Mouse (Mus musculus): ENCODE data around the gene 3110021N24Rik. TPM values are rescaled to one million over a fixed set of nuclear protein-coding genes. Genes with fewer than 3 reads are reported as not detected.

Gene 3110021N24Rik
- total and polyA plus RNA-seq, 2 experiments from 2014 or later = 1.9 TPM; not detected in 1

GRCm38 (mm10) chr4:108825677-108826076 lies 106.2 kb downstream of the 3110021N24Rik start:
- H3K9me3 ChIP-seq (replicated peaks; ENCODE audit: control insufficient read depth, low read length) = no peaks in the 10 kb centered on the region
- no peak for TF ChIP-seq CTCF (IDR thresholded peaks at IDR 0.05; ENCODE audit: low read depth)
- no peak for TF ChIP-seq EP300 (IDR thresholded peaks at IDR 0.05; ENCODE audit: low read depth)
- H3K4me1 ChIP-seq (ENCODE audit: control insufficient read depth, insufficient read depth) = no peaks in the 10 kb centered on the region
- H3K27me3 ChIP-seq (ENCODE audit: control insufficient read depth, insufficient read depth, low read length) = no peaks in the 10 kb centered on the region
- ATAC-seq (ENCODE audit: insufficient read depth, low read depth) (no peak), DNase-seq (ENCODE audit: low spot score) (no peak)
- H3K4me2 ChIP-seq (ENCODE audit: low read depth, low read length) = no peak overlapping the region
- 90% methylated on average over 3 of the region's 3 CpGs for WGBS
- no peak overlapping the region for H3K9ac ChIP-seq (replicated peaks; ENCODE audit: low read depth, low read length)
- no peak overlapping the region for H3K4me3 ChIP-seq (ENCODE audit: low read depth, low read length)
- H3K27ac ChIP-seq (ENCODE audit: low read depth) = no peak overlapping the region
- peaks cover 73% of the 10 kb centered on the region for H3K36me3 ChIP-seq (replicated peaks; ENCODE audit: control insufficient read depth, insufficient read depth, low read length)

DNA sequence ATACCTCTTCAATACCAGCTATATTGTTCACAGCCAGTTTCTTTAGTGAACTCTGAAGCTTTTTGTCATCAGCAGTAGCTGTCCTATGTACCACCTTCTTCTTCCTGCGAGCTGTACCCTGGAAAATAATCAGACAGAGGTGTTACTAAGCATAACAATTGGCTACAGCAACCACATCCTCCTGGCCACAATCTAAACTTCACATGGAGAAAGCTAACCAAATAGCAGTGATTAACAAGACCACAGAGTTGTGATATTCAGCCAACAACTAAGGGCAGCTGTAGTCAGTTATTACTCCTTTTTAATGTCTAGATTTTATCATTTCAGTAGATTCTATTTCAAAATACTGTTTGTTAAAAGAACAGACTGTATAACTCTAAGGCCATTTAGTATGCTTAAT lies 106.6 kb downstream of the 3110021N24Rik start:
- H3K4me1 ChIP-seq (ENCODE audit: control insufficient read depth, insufficient read depth) = peaks cover 4% of the 10 kb centered on the region; the same call in 1 of the 2 replicates
- no peak overlapping the region for H3K9ac ChIP-seq (replicated peaks; ENCODE audit: low read depth, low read length)
- H3K27ac ChIP-seq (ENCODE audit: low read depth) = no peak overlapping the region
- TF ChIP-seq EP300 (IDR thresholded peaks at IDR 0.05; ENCODE audit: low read depth) (no peak), CTCF (IDR thresholded peaks at IDR 0.05; ENCODE audit: low read depth) (no peak)
- ATAC-seq (ENCODE audit: insufficient read depth, low read depth) = no peak
- no peak overlapping the region for H3K4me3 ChIP-seq (ENCODE audit: low read depth, low read length)
- H3K9me3 ChIP-seq (replicated peaks; ENCODE audit: control insufficient read depth, low read length) = no peaks in the 10 kb centered on the region
- H3K4me2 ChIP-seq (ENCODE audit: low read depth, low read length) = no peak overlapping the region
- no peak for DNase-seq (ENCODE audit: low spot score)
- H3K27me3 ChIP-seq (ENCODE audit: control insufficient read depth, insufficient read depth, low read length) = no peaks in the 10 kb centered on the region
- H3K36me3 ChIP-seq (replicated peaks; ENCODE audit: control insufficient read depth, insufficient read depth, low read length) = peaks cover 69% of the 10 kb centered on the region
- WGBS = 50% methylated on average over 1 of the region's 1 CpGs

- Histone ChIP-seq H3K27me3 (ENCODE audit: control insufficient read depth, insufficient read depth, low read length) (no peaks in the 10 kb centered on the region), H3K9ac (replicated peaks; ENCODE audit: low read depth, low read length) (no peak overlapping the region), H3K4me1 (ENCODE audit: control insufficient read depth, insufficient read depth) (peaks cover 7% of the 10 kb centered on the region; the same call in 1 of the 2 replicates), H3K36me3 (replicated peaks; ENCODE audit: control insufficient read depth, insufficient read depth, low read length) (peaks cover 66% of the 10 kb centered on the region), H3K9me3 (replicated peaks; ENCODE audit: control insufficient read depth, low read length) (no peaks in the 10 kb centered on the region), H3K4me2 (ENCODE audit: low read depth, low read length) (no peak overlapping the region), H3K4me3 (ENCODE audit: low read depth, low read length) (no peak overlapping the region), H3K27ac (ENCODE audit: low read depth) (no peak overlapping the region)
- ATAC-seq (ENCODE audit: insufficient read depth, low read depth) (no peak), DNase-seq (ENCODE audit: low spot score) (no peak)
- WGBS = 91% methylated on average over 2 of the region's 2 CpGs
- TF ChIP-seq CTCF (IDR thresholded peaks at IDR 0.05; ENCODE audit: low read depth) (no peak), EP300 (IDR thresholded peaks at IDR 0.05; ENCODE audit: low read depth) (no peak)
These were observed 107.2 kb downstream of the 3110021N24Rik start for GRCm38 (mm10) chr4:108826643-108827042.

- Histone ChIP-seq H3K36me3 (replicated peaks; ENCODE audit: control insufficient read depth, insufficient read depth, low read length) (peaks cover 30% of the 10 kb centered on the region; the same call in 1 of the 2 replicates), H3K4me1 (ENCODE audit: control insufficient read depth, insufficient read depth) (peaks cover 17% of the 10 kb centered on the region; the same call in 1 of the 2 replicates), H3K27ac (ENCODE audit: low read depth) (peak overlapping the region; percentile 58), H3K4me3 (ENCODE audit: low read depth, low read length) (peak overlapping the region; percentile 84; the same call in 1 of the 2 replicates), H3K27me3 (ENCODE audit: control insufficient read depth, insufficient read depth, low read length) (no peaks in the 10 kb centered on the region), H3K9me3 (replicated peaks; ENCODE audit: control insufficient read depth, low read length) (no peaks in the 10 kb centered on the region), H3K4me2 (ENCODE audit: low read depth, low read length) (peak overlapping the region; percentile 84), H3K9ac (replicated peaks; ENCODE audit: low read depth, low read length) (0 out of 2 replicates have a peak overlapping the region, but pooled peaks have one; percentile 16)
- peak; percentile 11 for DNase-seq (ENCODE audit: low spot score)
- 61% methylated on average over 1 of the region's 1 CpGs for WGBS
- TF ChIP-seq EP300 (IDR thresholded peaks at IDR 0.05; ENCODE audit: low read depth) (no peak), CTCF (IDR thresholded peaks at IDR 0.05; ENCODE audit: low read depth) (no peak)
- ATAC-seq (ENCODE audit: insufficient read depth, low read depth) = no peak
These were observed 111.2 kb downstream of the 3110021N24Rik start for GRCm38 (mm10) chr4:108830698-108831097.

Other genes with a start within 250 kb of the 3110021N24Rik start
- 15.8 and 18.3 TPM in 2 replicates for gene Prpf38a, start 140.3 kb upstream of the 3110021N24Rik start, total RNA-seq (2014; rRNA removed; ENCODE audit: low replicate concordance)
- gene Prpf38a, start 140.3 kb upstream of the 3110021N24Rik start, polyA plus RNA-seq (2015; fragmentation: Nextera tagmentation; extraction: Ambion mirVana) = 39.5 and 41.2 TPM in 2 replicates
- 1.4 and 2.0 TPM in 2 replicates for gene Orc1, start 140.2 kb upstream of the 3110021N24Rik start, total RNA-seq (2014; rRNA removed; ENCODE audit: low replicate concordance)
- 1.3 and 1.7 TPM in 2 replicates for gene Orc1, start 140.2 kb upstream of the 3110021N24Rik start, polyA plus RNA-seq (2015; fragmentation: Nextera tagmentation; extraction: Ambion mirVana)
- 24.4 and 28.8 TPM in 2 replicates for gene Cc2d1b, start 99.7 kb upstream of the 3110021N24Rik start, total RNA-seq (2014; rRNA removed; ENCODE audit: low replicate concordance)
- 11.2 and 12.3 TPM in 2 replicates for gene Cc2d1b, start 99.7 kb upstream of the 3110021N24Rik start, polyA plus RNA-seq (2015; fragmentation: Nextera tagmentation; extraction: Ambion mirVana)
- gene Zfyve9, start 61.1 kb downstream of the 3110021N24Rik start, total RNA-seq (2014; rRNA removed; ENCODE audit: low replicate concordance) = 9.8 and 10.8 TPM in 2 replicates
- 2.9 and 3.1 TPM in 2 replicates for gene Zfyve9, start 61.1 kb downstream of the 3110021N24Rik start, polyA plus RNA-seq (2015; fragmentation: Nextera tagmentation; extraction: Ambion mirVana)
- gene Btf3l4, start 114.0 kb downstream of the 3110021N24Rik start, total RNA-seq (2014; rRNA removed; ENCODE audit: low replicate concordance) = 65.0 and 78.2 TPM in 2 replicates
- 182 and 194 TPM in 2 replicates for gene Btf3l4, start 114.0 kb downstream of the 3110021N24Rik start, polyA plus RNA-seq (2015; fragmentation: Nextera tagmentation; extraction: Ambion mirVana)
- gene Txndc12, start 115.0 kb downstream of the 3110021N24Rik start, total RNA-seq (2014; rRNA removed; ENCODE audit: low replicate concordance) = 37.7 and 57.6 TPM in 2 replicates
- 73.5 and 86.8 TPM in 2 replicates for gene Txndc12, start 115.0 kb downstream of the 3110021N24Rik start, polyA plus RNA-seq (2015; fragmentation: Nextera tagmentation; extraction: Ambion mirVana)
- gene Kti12, start 128.1 kb downstream of the 3110021N24Rik start, total RNA-seq (2014; rRNA removed; ENCODE audit: low replicate concordance) = 22.6 and 32.9 TPM in 2 replicates
- gene Kti12, start 128.1 kb downstream of the 3110021N24Rik start, polyA plus RNA-seq (2015; fragmentation: Nextera tagmentation; extraction: Ambion mirVana) = 19.2 and 22.6 TPM in 2 replicates
- not detected in 2 replicates for gene A730015C16Rik, start 129.0 kb downstream of the 3110021N24Rik start, total RNA-seq (2014; rRNA removed; ENCODE audit: low replicate concordance)
- gene A730015C16Rik, start 129.0 kb downstream of the 3110021N24Rik start, polyA plus RNA-seq (2015; fragmentation: Nextera tagmentation; extraction: Ambion mirVana) = 0.97 and 0.98 TPM in 2 replicates
- 1.4 TPM in 1 of 2 replicates, not detected in the other for gene Rab3b, start 159.4 kb downstream of the 3110021N24Rik start, total RNA-seq (2014; rRNA removed; ENCODE audit: low replicate concordance)
- 4.2 and 4.6 TPM in 2 replicates for gene Rab3b, start 159.4 kb downstream of the 3110021N24Rik start, polyA plus RNA-seq (2015; fragmentation: Nextera tagmentation; extraction: Ambion mirVana)